Mouse (Mus musculus): ENCODE results near the gene Garnl3.

- TF ChIP-seq CTCF (IDR thresholded peaks at IDR 0.05; ENCODE audit: control insufficient read depth, insufficient read depth, insufficient replicate concordance, low read depth, low read length) (no peak), POLR2A (IDR thresholded peaks at IDR 0.05; ENCODE audit: control insufficient read depth, low read depth, low read length) (no peak)
Measured at GRCm38 (mm10) chr2:33046919-33047318, 84.5 kb downstream of the Garnl3 start.
